Mouse (Mus musculus) heart, adult 8-10 months (tissue): ENCODE results near the gene Agap3. TPM values are rescaled to one million over a fixed set of nuclear protein-coding genes. Genes with fewer than 3 reads are reported as not detected.

ENCODE experiments used
- total RNA-seq, 4 experiments: library from RNA; stranded (reverse); gene quantifications; 2 replicates each; pipeline ENCODE4 v1.2.4; 2022

Agap3 gene
- total RNA-seq, 4 experiments from 2014 or later: 88.8 to 101 (median 95.0) TPM

Other genes with a start within 250 kb of the Agap3 start
- gene Kcnh2, start 100.6 kb upstream of the Agap3 start, total RNA-seq: 10 to 100 TPM; 48.8 to 95.2 (median 71.0) TPM
- gene Nos3, start 87.4 kb upstream of the Agap3 start, total RNA-seq: 10 to 100 TPM; 21.4 to 26.9 (median 23.8) TPM
- 1 to 10 TPM in 2 of 4 experiments, under 1 TPM in 2; 0.73 to 1.7 (median 1.1) TPM for gene Atg9b, start 60.0 kb upstream of the Agap3 start, total RNA-seq
- 100 to 1,000 TPM in 2 of 4 experiments, 10 to 100 TPM in 2; 96.5 to 106 (median 101) TPM for gene Abcb8, start 58.5 kb upstream of the Agap3 start, total RNA-seq
- gene Asic3, start 38.8 kb upstream of the Agap3 start, total RNA-seq: under 1 TPM in 1 of 4 experiments, not detected in 3; 0.16 TPM
- 10 to 100 TPM; 17.3 to 23.7 (median 19.1) TPM for gene Cdk5, start 28.6 kb upstream of the Agap3 start, total RNA-seq
- gene Slc4a2, start 28.3 kb upstream of the Agap3 start, total RNA-seq: 10 to 100 TPM; 21.9 to 32.5 (median 24.7) TPM
- gene Fastk, start 6.9 kb upstream of the Agap3 start, total RNA-seq: 100 to 1,000 TPM; 297 to 351 (median 327) TPM
- 10 to 100 TPM in 3 of 4 experiments, 1 to 10 TPM in 1; 9.8 to 12.3 (median 11.8) TPM for gene Tmub1, start 4.3 kb upstream of the Agap3 start, total RNA-seq
- not detected for gene Gbx1, start 75.0 kb downstream of the Agap3 start, total RNA-seq
- gene Asb10, start 88.8 kb downstream of the Agap3 start, total RNA-seq: 100 to 1,000 TPM in 2 of 4 experiments, 10 to 100 TPM in 2; 97.3 to 112 (median 103) TPM
- not detected for gene 4931409K22Rik, start 104.6 kb downstream of the Agap3 start, total RNA-seq
- 10 to 100 TPM; 53.6 to 60.6 (median 56.2) TPM for gene Abcf2, start 125.3 kb downstream of the Agap3 start, total RNA-seq
- gene Chpf2, start 134.6 kb downstream of the Agap3 start, total RNA-seq: 1 to 10 TPM; 7.4 to 9.5 (median 7.7) TPM
- 10 to 100 TPM; 56.8 to 62.6 (median 60.6) TPM for gene Smarcd3, start 172.2 kb downstream of the Agap3 start, total RNA-seq
- gene Nub1, start 233.4 kb downstream of the Agap3 start, total RNA-seq: 10 to 100 TPM; 33.1 to 45.6 (median 36.7) TPM